In the genomic region with DNA sequence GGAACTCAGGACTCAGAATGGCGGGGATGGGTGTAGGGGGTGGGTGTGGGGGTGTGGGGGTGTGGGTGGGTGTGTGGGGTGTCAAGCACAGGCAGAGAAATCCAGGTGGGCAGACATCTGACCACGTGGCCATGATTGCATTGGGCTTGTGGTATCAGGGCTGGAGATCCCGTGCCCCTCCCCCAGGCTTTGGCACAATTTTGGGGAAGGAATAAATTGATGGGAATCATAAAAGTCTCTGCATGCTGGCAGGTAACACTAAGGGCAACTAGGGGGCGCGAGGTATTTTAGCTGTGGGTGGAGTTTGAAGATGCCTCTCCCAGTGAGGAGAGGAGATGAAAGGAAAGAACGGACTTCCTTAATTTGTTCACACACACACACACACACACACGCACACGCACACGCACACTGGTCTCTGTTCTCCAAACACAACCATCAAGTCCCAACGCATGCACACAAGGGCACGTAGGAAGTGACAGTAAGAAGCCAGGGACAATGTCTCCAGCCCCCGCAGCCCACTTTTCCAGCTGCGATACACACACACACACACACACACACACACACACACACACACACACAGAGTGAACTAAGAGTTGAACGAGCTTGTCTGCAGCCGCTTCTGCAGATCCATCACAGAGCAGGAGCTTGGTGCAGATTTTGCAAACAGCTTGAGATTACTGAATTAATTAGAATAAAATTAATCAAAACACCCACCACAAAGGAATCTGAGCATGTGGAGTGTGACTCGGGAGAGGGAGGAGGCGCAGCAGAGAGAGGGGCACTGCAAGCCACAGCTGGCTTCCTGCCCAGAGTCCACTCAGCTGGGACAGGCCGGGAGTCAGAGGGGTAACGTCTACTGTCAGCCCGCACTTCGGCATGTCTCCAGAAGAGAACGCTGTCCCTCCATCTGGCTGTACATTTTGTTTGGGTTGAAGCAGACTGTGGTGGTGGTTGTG, we compare ENCODE assay signal across 9 mouse cellular contexts. TPM values are rescaled to one million over a fixed set of nuclear protein-coding genes. Genes with fewer than 3 reads are reported as not detected.
DNase-seq lines count a peak whose midpoint lies in the region; ATAC-seq and TF ChIP-seq lines count a peak whose summit lies in the region.
"Had no signal": no experiment of that assay in that cellular context is flagged by ENCODE, and none has a peak within 500 bp of the region (broad histone marks: within the 10 kb centered on the region; RNA-seq: fewer than 3 reads in every experiment).

No protein-coding gene starts in this region.

- no peaks in the 10 kb centered on the region for H3K4me1 ChIP-seq in MEL (ENCODE audit: control insufficient read depth in 1 of 2, insufficient read depth in 2 of 2, low read length in 2 of 2)
- H3K4me1 ChIP-seq in heart, postnatal 0 days (ENCODE audit: control insufficient read depth, insufficient read depth) = peaks cover 13% of the 10 kb centered on the region; the same call in 1 of the 2 replicates
- no peaks in the 10 kb centered on the region for H3K4me1 ChIP-seq in liver, postnatal 0 days (ENCODE audit: insufficient read depth)

- H3K4me3 ChIP-seq in MEL (ENCODE audit: control insufficient read depth in 1 of 2, insufficient read depth in 1 of 2, low read depth in 2 of 2, low read length in 2 of 2) = no peak overlapping the region
- no peak overlapping the region for H3K4me3 ChIP-seq in heart, postnatal 0 days (ENCODE audit: low read depth, low read length)
- H3K4me3 ChIP-seq in liver, postnatal 0 days (ENCODE audit: low read depth, low read length) = no peak overlapping the region
- H3K4me3 ChIP-seq: embryonic facial prominence, embryonic 12.5 days had no signal

- TF ChIP-seq CTCF in MEL (IDR thresholded peaks at IDR 0.05 in 2 of 3, conservative IDR thresholded peaks at IDR 0.05 in 1 of 3; ENCODE audit: control insufficient read depth in 1 of 3, insufficient read depth in 1 of 3, low read depth in 2 of 3, low read length in 3 of 3, poor library complexity in 1 of 3, severe bottlenecking in 1 of 3) = no peak; a peak in 1 of 6 replicates
- TF ChIP-seq CTCF in heart, postnatal 0 days (IDR thresholded peaks at IDR 0.05; ENCODE audit: low read depth) = peak; percentile 57
- peak; percentile 25 for TF ChIP-seq CTCF in liver, postnatal 0 days (IDR thresholded peaks at IDR 0.05; ENCODE audit: low read depth)

- H3K27ac ChIP-seq in MEL (ENCODE audit: control insufficient read depth, low read depth, low read length) = no peak overlapping the region
- no peak overlapping the region for H3K27ac ChIP-seq in heart, postnatal 0 days (ENCODE audit: low read depth)
- no peak overlapping the region for H3K27ac ChIP-seq in liver, postnatal 0 days (ENCODE audit: low read depth)
- H3K27ac ChIP-seq: embryonic facial prominence, embryonic 12.5 days had no signal

- DNase-seq in cerebellum, postnatal 10 days = peak; percentile 79 to 87
- no peak for DNase-seq in cerebellum, adult 9-10 months
- peak; percentile 21 for DNase-seq in MEL (ENCODE audit: low read depth, low spot score)
- peak; percentile 89 for DNase-seq in heart, postnatal 0 days (ENCODE audit: low spot score)
- DNase-seq in kidney, postnatal 14 days = peak; percentile 85
- peak; percentile 52 for DNase-seq in liver, postnatal 0 days
- DNase-seq in right cerebral cortex, postnatal 36 days (ENCODE audit: low spot score in 2 of 2) = peak; percentile 44 to 51

- 17% methylated on average over 21 of the region's 22 CpGs for WGBS in heart, postnatal 0 days
- 32% methylated on average over 22 of the region's 22 CpGs for WGBS in liver, postnatal 0 days (ENCODE audit: insufficient replicate concordance)

- no peak for TF ChIP-seq EP300 in MEL (IDR thresholded peaks at IDR 0.05; ENCODE audit: low read depth in 1 of 2, low read length in 2 of 2)
- no peak for TF ChIP-seq EP300 in heart, postnatal 0 days (IDR thresholded peaks at IDR 0.05; ENCODE audit: low read depth)
- TF ChIP-seq EP300 in liver, postnatal 0 days (IDR thresholded peaks at IDR 0.05; ENCODE audit: low read depth) = no peak

- H3K9ac ChIP-seq in MEL (ENCODE audit: control insufficient read depth, low read depth, low read length, poor library complexity, severe bottlenecking) = no peak overlapping the region
- no peak overlapping the region for H3K9ac ChIP-seq in heart, postnatal 0 days (replicated peaks; ENCODE audit: low read depth, low read length)
- H3K9ac ChIP-seq in liver, postnatal 0 days (replicated peaks) = no peak overlapping the region
- H3K9ac ChIP-seq: embryonic facial prominence, embryonic 12.5 days had no signal

- H3K4me2 ChIP-seq in heart, postnatal 0 days (ENCODE audit: low read depth, low read length) = peak overlapping the region; percentile 22; the same call in 1 of the 2 replicates
- no peak overlapping the region for H3K4me2 ChIP-seq in liver, postnatal 0 days (ENCODE audit: low read depth, low read length)
- H3K4me2 ChIP-seq: embryonic facial prominence, embryonic 12.5 days had no signal

- H3K36me3 ChIP-seq in MEL (ENCODE audit: control insufficient read depth in 1 of 2, insufficient read depth in 2 of 2, low read length in 2 of 2) = no peaks in the 10 kb centered on the region
- no peaks in the 10 kb centered on the region for H3K36me3 ChIP-seq in heart, postnatal 0 days (replicated peaks; ENCODE audit: control insufficient read depth, insufficient read depth, low read length)
- no peaks in the 10 kb centered on the region for H3K36me3 ChIP-seq in liver, postnatal 0 days (replicated peaks; ENCODE audit: insufficient read depth, low read length)
- H3K36me3 ChIP-seq: embryonic facial prominence, embryonic 12.5 days had no signal

- H3K27me3 ChIP-seq in MEL (ENCODE audit: control insufficient read depth in 1 of 2, insufficient read depth in 2 of 2, low read length in 2 of 2) = peaks cover 0 to 4% of the 10 kb centered on the region in 2 experiments; a peak in 3 of 4 replicates
- H3K27me3 ChIP-seq in heart, postnatal 0 days (ENCODE audit: control insufficient read depth, insufficient read depth, low read length) = no peaks in the 10 kb centered on the region
- no peaks in the 10 kb centered on the region for H3K27me3 ChIP-seq in liver, postnatal 0 days (ENCODE audit: insufficient read depth, low read length)
- H3K27me3 ChIP-seq: embryonic facial prominence, embryonic 12.5 days had no signal

- no peaks in the 10 kb centered on the region for H3K9me3 ChIP-seq in MEL (replicated peaks; ENCODE audit: insufficient read depth, low read length)
- H3K9me3 ChIP-seq in heart, postnatal 0 days (replicated peaks; ENCODE audit: control insufficient read depth, low read length) = no peaks in the 10 kb centered on the region
- H3K9me3 ChIP-seq in liver, postnatal 0 days (ENCODE audit: low read length) = no peaks in the 10 kb centered on the region
- H3K9me3 ChIP-seq: embryonic facial prominence, embryonic 12.5 days had no signal

- TF ChIP-seq RAD21 in MEL (IDR thresholded peaks at IDR 0.05; ENCODE audit: low read depth, low read length) = no peak

- ATAC-seq in heart, postnatal 0 days (ENCODE audit: insufficient read depth, low read depth) = peak; percentile 87
- no peak for ATAC-seq in liver, postnatal 0 days
- no peak for ATAC-seq in inflammation-experienced regulatory T-cells, adult 6 months

- TF ChIP-seq POLR2A in MEL (IDR thresholded peaks at IDR 0.05; ENCODE audit: control insufficient read depth in 1 of 2, insufficient read depth in 1 of 2, low read depth in 1 of 2, low read length in 2 of 2, poor library complexity in 1 of 2) = no peak

- no peaks in the 10 kb centered on the region for H3K79me2 ChIP-seq in MEL (ENCODE audit: control insufficient read depth, insufficient read depth, low read length, poor library complexity)

TF ChIP-seq in MEL, 35 proteins besides CTCF, POLR2A, EP300 and RAD21:
- TF ChIP-seq RCOR1 (IDR thresholded peaks at IDR 0.05; ENCODE audit: low read depth, low read length) = no peak

RNA-seq across cellular contexts. Expression of a gene that starts 21.3 kb away (rescaled TPM):
- 12.2 and 13.4 TPM in 2 replicates for total RNA-seq in MEL (2012; rRNA removed)
- polyA plus RNA-seq in MEL (2012; ENCODE audit: insufficient read depth in 1 of 2, insufficient read length in 2 of 2, low read depth in 1 of 2, low replicate concordance in 2 of 2, missing spikeins in 1 of 2) = 10 to 100 TPM in 1 of 2 experiments, not detected in 1; 12.1 TPM
- 6.4 and 6.8 TPM in 2 replicates for total RNA-seq in heart, postnatal 0 days (2014; rRNA removed; ENCODE audit: low replicate concordance)
- 8.2 and 9.9 TPM in 2 replicates for polyA plus RNA-seq in heart, postnatal 0 days (2015; fragmentation: Nextera tagmentation; extraction: Ambion mirVana)
- 4.2 and 4.6 TPM in 2 replicates for polyA plus RNA-seq in liver, postnatal 0 days (2015; fragmentation: Nextera tagmentation; extraction: Ambion mirVana)
- polyA plus RNA-seq in inflammation-experienced regulatory T-cells, adult 6 months (2017; shearing (Covaris generic)) = 10 to 100 TPM in 1 of 3 experiments, 1 to 10 TPM in 2; 5.5 to 12.3 (median 8.5) TPM

Comparison
In these comparisons a context has a peak if more than half of its experiments do, and no peak if none do; other contexts are left out.
1. CTCF ChIP-seq: peak in heart, postnatal 0 days (single experiment) and liver, postnatal 0 days (single experiment); none in MEL (0 of 3).